Mouse (Mus musculus) G1E (cell line): ENCODE data around the gene Gm5148.

Experiments
- CTCF ChIP-seq: IDR thresholded peaks from 2 replicates; pipeline ENCODE4 v1.5.1; 2012; ENCODE audit warnings: low read depth, low read length, inconsistent platforms, mixed read lengths
- GATA1 ChIP-seq: IDR thresholded peaks from 2 replicates; pipeline ENCODE4 v1.6.1; 2012; ENCODE audit warnings: borderline replicate concordance, low read length, inconsistent platforms, mixed read lengths
- GATA2 ChIP-seq: IDR thresholded peaks from 2 replicates; pipeline ENCODE4 v1.6.1; 2012; ENCODE audit warnings: low read depth, low read length, inconsistent platforms, borderline replicate concordance
- TAL1 ChIP-seq: conservative IDR thresholded peaks from 2 replicates; pipeline ENCODE4 v1.6.1; 2012; ENCODE audit warnings: low read depth, low read length, inconsistent platforms, mixed read lengths

GRCm38 (mm10) chr3:37724946-37725735 is 851 bp upstream of the Gm5148 start:
- TF ChIP-seq CTCF (no peak), TAL1 (no peak), GATA1 (no peak), GATA2 (no peak)
